Mouse (Mus musculus) B cell, adult 67 days (primary cell): ENCODE measurements around the gene Mrps35. TPM values are rescaled to one million over a fixed set of nuclear protein-coding genes. Genes with fewer than 3 reads are reported as not detected.

Source experiments
- total RNA-seq, 2 experiments: library from RNA; stranded (reverse); gene quantifications; 4 replicates each; pipeline ENCODE4 v1.2.4; 2023

Mrps35 gene
- 10 to 100 TPM; 43.7 to 54.9 TPM for total RNA-seq

GRCm38 (mm10) chr6:147042291-147043290 lies at the start of gene Mrps35:
TSS of gene Mrps35 (plus strand) at chr6:147042764.

DNA sequence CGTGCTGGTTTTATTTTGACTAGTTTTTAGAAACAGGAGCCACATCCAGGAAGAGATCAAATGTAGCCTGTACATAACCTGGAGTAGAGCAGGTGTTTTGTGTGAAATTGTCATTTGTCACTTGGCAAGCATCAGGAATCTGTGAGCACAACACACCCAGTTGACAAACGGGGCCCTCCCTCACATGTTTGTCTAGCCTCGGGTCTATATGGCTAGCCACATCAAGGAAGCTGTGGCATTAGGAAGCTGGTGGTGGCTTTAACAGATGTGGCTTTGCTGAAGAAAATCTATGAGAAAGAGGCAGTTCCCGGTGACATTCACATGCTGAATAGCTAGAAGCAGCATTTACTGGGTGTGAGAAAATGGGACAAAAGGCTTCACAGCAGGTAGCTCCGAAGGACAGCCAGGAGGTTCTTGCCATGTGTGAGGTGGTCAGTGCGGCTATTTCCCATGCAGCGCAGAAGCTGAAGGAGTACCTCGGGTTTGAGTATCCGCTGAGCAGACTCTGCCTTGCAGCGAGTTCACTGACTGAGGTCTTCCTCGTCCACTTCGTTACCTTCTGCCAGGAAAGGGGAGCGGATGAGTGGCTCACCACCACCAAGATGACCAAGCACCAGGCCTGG lies 10.2 kb upstream of the Mrps35 start, which contains the start of gene Rep15:
TSS of gene Rep15 (plus strand) at position 282 of the 623 bp plus-strand sequence.

GRCm38 (mm10) chr6:147086594-147087225 lies 44.1 kb downstream of the Mrps35 start, which contains the start of gene Mansc4:
TSS of gene Mansc4 (minus strand) at chr6:147087032.

DNA sequence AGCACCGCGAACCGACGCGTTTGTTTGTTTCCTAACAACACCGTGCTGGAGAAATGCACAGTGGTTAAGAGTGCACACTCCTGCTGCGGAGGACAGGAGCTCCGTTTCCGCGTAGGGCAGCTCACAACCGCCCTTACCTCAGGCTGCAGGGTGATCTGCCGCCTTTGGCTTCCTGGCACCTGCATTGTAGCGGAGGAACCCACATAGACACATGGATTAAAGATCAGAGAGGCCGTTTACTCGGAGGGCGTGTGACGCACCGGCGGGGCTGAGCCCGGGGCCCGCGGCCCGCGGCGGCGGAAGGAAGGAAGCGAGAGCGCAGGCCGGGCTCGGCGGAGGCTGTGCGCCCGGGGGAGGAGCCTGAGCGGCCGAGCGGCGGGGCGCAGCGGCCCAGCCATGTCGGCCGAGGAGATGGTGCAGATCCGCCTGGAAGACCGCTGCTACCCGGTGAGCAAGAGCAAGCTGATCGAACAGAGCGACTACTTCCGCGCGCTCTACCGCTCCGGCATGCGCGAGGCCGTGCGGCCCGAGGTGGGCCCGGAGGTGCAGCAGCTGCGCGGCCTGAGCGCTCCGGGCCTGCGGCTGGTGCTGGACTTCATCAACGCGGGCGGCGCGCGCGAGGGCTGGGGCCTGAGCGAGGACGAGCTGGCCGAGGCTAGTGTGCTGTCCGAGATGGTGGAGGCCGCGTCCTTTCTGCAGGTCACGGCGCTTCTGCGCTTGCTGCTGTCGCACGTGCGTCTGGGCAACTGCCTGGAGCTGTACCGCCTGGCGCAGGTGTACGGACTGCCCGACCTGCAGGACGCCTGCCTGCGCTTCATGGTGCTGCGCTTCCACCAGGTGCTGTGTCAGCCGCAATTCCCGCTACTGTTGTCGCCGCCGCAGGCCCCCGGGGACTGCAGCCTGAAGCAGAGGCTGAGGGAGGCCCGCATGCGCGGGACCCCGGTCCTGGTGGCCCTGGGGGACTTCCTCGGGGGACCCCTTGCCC lies 48.9 kb downstream of the Mrps35 start, which contains the start of gene Klhl42:
TSS of gene Klhl42 (plus strand) at position 244 of the 985 bp plus-strand sequence.

Other genes starting within 250 kb of the Mrps35 start
- gene Arntl2, start 246.7 kb upstream of the Mrps35 start, total RNA-seq, result not detected
- not detected for gene Smco2, start 192.7 kb upstream of the Mrps35 start, total RNA-seq
- gene Ppfibp1, start 154.3 kb upstream of the Mrps35 start, total RNA-seq, result 10 to 100 TPM; 11.7 to 12.7 TPM
- not detected for gene 1700034J05Rik, start 88.3 kb upstream of the Mrps35 start, total RNA-seq
- gene Rep15, start 10.2 kb upstream of the Mrps35 start, total RNA-seq, result under 1 TPM in 1 of 2 experiments, not detected in 1; 0.77 TPM
- not detected for gene Mansc4, start 44.3 kb downstream of the Mrps35 start, total RNA-seq
- 10 to 100 TPM; 15.1 to 17.1 TPM for gene Klhl42, start 48.6 kb downstream of the Mrps35 start, total RNA-seq
- not detected for gene Pthlh, start 221.4 kb downstream of the Mrps35 start, total RNA-seq